Mouse (Mus musculus) CH12.LX (cell line): ENCODE data around the gene Ankib1. TPM values are rescaled to one million over a fixed set of nuclear protein-coding genes. Genes with fewer than 3 reads are reported as not detected.

Experiments used
- DNase-seq: peaks from one replicate; pipeline ENCODE4 v3.0.0-alpha.2; 2013; ENCODE audit errors: extremely low read depth
- H3K27ac ChIP-seq: 2 replicates; pipeline ENCODE4 v1.5.1; 2012; ENCODE audit warnings: low read depth, mild to moderate bottlenecking, control low read depth, moderate library complexity; ENCODE audit not compliant: insufficient read depth
- H3K27me3 ChIP-seq: replicated peaks from 2 replicates; pipeline ENCODE3; 2012; ENCODE audit warnings: inconsistent platforms
- H3K36me3 ChIP-seq, 2 experiments: replicated peaks in 1 of 2; 2 replicates each; pipeline versions ENCODE3 to v1.6.1; 2012; ENCODE audit warnings: inconsistent platforms in 1 of 2, low read length in 1 of 2, mild to moderate bottlenecking in 1 of 2, mixed read lengths in 1 of 2, moderate library complexity in 1 of 2; ENCODE audit not compliant: control insufficient read depth in 1 of 2, insufficient read depth in 1 of 2
- H3K4me1 ChIP-seq, 2 experiments: 2 replicates each; pipeline ENCODE4 v1.6.1; 2012; ENCODE audit warnings: inconsistent platforms in 1 of 2, moderate library complexity in 1 of 2; ENCODE audit not compliant: insufficient read depth in 2 of 2, control insufficient read depth in 1 of 2
- H3K4me2 ChIP-seq: 2 replicates; pipeline ENCODE4 v1.6.1; 2012; ENCODE audit warnings: low read depth, mild to moderate bottlenecking, control low read depth; ENCODE audit not compliant: poor library complexity, insufficient read depth, severe bottlenecking
- H3K4me3 ChIP-seq, 3 experiments: fragments of 150-350 bp in 1 of 3; sonication (generic) in 1 of 3; replicated peaks in 1 of 3; 2 replicates each; pipeline versions ENCODE3 to v1.5.1; 2011 to 2012; ENCODE audit warnings: low read depth in 2 of 3, low read length in 2 of 3, mild to moderate bottlenecking in 2 of 3, moderate library complexity in 2 of 3, control low read depth in 1 of 3, improper control_type of control experiment in 1 of 3, inconsistent platforms in 1 of 3, mixed read lengths in 1 of 3; ENCODE audit not compliant: poor library complexity in 1 of 3
- H3K79me2 ChIP-seq: replicated peaks from 2 replicates; pipeline ENCODE4 v1.6.1; 2012; ENCODE audit warnings: mild to moderate bottlenecking, moderate library complexity; ENCODE audit not compliant: control insufficient read depth, poor library complexity, insufficient read depth, severe bottlenecking; ENCODE audit errors: extremely low read depth
- H3K9ac ChIP-seq: 2 replicates; pipeline ENCODE4 v1.6.1; 2012; ENCODE audit warnings: low read depth, mild to moderate bottlenecking, control low read depth, moderate library complexity; ENCODE audit not compliant: insufficient read depth
- H3K9me3 ChIP-seq: replicated peaks from 2 replicates; pipeline ENCODE3; 2012; ENCODE audit warnings: low read length, inconsistent platforms, mixed read lengths
- BHLHE40 ChIP-seq: IDR thresholded peaks from 2 replicates; pipeline ENCODE4 v1.6.1; 2011; ENCODE audit warnings: mild to moderate bottlenecking, low read depth, low read length, improper control_type of control experiment
- CHD1 ChIP-seq: IDR thresholded peaks from 2 replicates; pipeline ENCODE4 v1.6.1; 2012; ENCODE audit warnings: low read depth, low read length, improper control_type of control experiment, inconsistent platforms
- ELF1 ChIP-seq: IDR thresholded peaks from 2 replicates; pipeline ENCODE4 v1.6.1; 2014; ENCODE audit warnings: low read depth, mild to moderate bottlenecking, inconsistent platforms, low read length, improper control_type of control experiment
- EP300 ChIP-seq: IDR thresholded peaks from 2 replicates; pipeline ENCODE4 v1.6.1; 2011; ENCODE audit warnings: low read length, improper control_type of control experiment
- ETS1 ChIP-seq: conservative IDR thresholded peaks from 2 replicates; pipeline ENCODE4 v1.6.1; 2012; ENCODE audit warnings: low read depth, mild to moderate bottlenecking, inconsistent platforms, low read length, improper control_type of control experiment, moderate library complexity
- MEF2A ChIP-seq: IDR thresholded peaks from 2 replicates; pipeline ENCODE4 v1.6.1; 2014; ENCODE audit warnings: low read depth, mild to moderate bottlenecking, inconsistent platforms, low read length, improper control_type of control experiment, borderline replicate concordance
- MXI1 ChIP-seq: IDR thresholded peaks from 2 replicates; pipeline ENCODE4 v1.6.1; 2011; ENCODE audit warnings: mild to moderate bottlenecking, low read depth, low read length, improper control_type of control experiment
- MYC ChIP-seq: IDR thresholded peaks from 2 replicates; pipeline ENCODE4 v1.6.1; 2011; ENCODE audit warnings: low read depth, mild to moderate bottlenecking, improper control_type of control experiment, low read length
- PAX5 ChIP-seq: IDR thresholded peaks from 2 replicates; pipeline ENCODE4 v1.6.1; 2012; ENCODE audit warnings: low read length, inconsistent platforms, mixed read lengths
- RAD21 ChIP-seq: IDR thresholded peaks from 2 replicates; pipeline ENCODE4 v1.6.1; 2011; ENCODE audit warnings: low read depth, mild to moderate bottlenecking, low read length, improper control_type of control experiment, moderate library complexity
- SIN3A ChIP-seq: IDR thresholded peaks from 2 replicates; pipeline ENCODE4 v1.6.1; 2012; ENCODE audit warnings: low read length, improper control_type of control experiment, inconsistent platforms
- TBP ChIP-seq: conservative IDR thresholded peaks from 2 replicates; pipeline ENCODE4 v1.6.1; 2011; ENCODE audit warnings: low read depth, low read length, improper control_type of control experiment
- TCF12 ChIP-seq: IDR thresholded peaks from 2 replicates; pipeline ENCODE4 v1.6.1; 2014; ENCODE audit warnings: low read depth, mild to moderate bottlenecking, inconsistent platforms, low read length, improper control_type of control experiment
- USF1 ChIP-seq: IDR thresholded peaks from 2 replicates; pipeline ENCODE4 v1.6.1; 2014; ENCODE audit warnings: low read depth, mild to moderate bottlenecking, inconsistent platforms, low read length, improper control_type of control experiment
- USF2 ChIP-seq: conservative IDR thresholded peaks from 2 replicates; pipeline ENCODE4 v1.6.1; 2011; ENCODE audit warnings: low read depth, low read length, improper control_type of control experiment
- ZC3H11A ChIP-seq: IDR thresholded peaks from 2 replicates; pipeline ENCODE4 v1.6.1; 2012; ENCODE audit warnings: low read depth, mild to moderate bottlenecking, inconsistent platforms, low read length, improper control_type of control experiment
- ZNF384 ChIP-seq: IDR thresholded peaks from 2 replicates; pipeline ENCODE4 v1.6.1; 2012; ENCODE audit warnings: low read depth, low read length, improper control_type of control experiment, inconsistent platforms
- dilution Hi-C: fragments of 300-500 bp; cut with MboI; formaldehyde crosslinking; loops from 2 replicates; pipeline ENCODE4 v1.14.3; 2020; ENCODE audit warnings: low sequenced_read_pairs; ENCODE audit not compliant: extremely low pct_unique_long_range_greater_than_20kb, extremely low pct_ligation_motif_present
- in situ Hi-C: fragments of 300-500 bp; cut with MboI; formaldehyde crosslinking; loops from 3 replicates; pipeline ENCODE4 v1.14.3; 2019; ENCODE audit warnings: low sequenced_read_pairs, low pct_ligation_motif_present, low pct_unique_long_range_greater_than_20kb, mixed read lengths
- polyA plus RNA-seq: library from polyadenylated mRNA; unstranded; fragments of >175 nt; gene quantifications from 2 replicates; pipeline ENCODE4 v1.2.1, GENCODE M21; 2012; ENCODE audit warnings: low read depth; ENCODE audit not compliant: insufficient read length
- total RNA-seq, 2 experiments: library from RNA; depleted of rRNA; stranded (reverse); fragments of 300-350 nt in 1 of 2; fragments of >200 nt in 1 of 2; gene quantifications; 2 replicates each; pipeline ENCODE4 v1.2.3; 2012 to 2014

Ankib1 gene
- total and polyA plus RNA-seq, 3 experiments: 13.7 to 19.3 (median 16.6) TPM

DNA sequence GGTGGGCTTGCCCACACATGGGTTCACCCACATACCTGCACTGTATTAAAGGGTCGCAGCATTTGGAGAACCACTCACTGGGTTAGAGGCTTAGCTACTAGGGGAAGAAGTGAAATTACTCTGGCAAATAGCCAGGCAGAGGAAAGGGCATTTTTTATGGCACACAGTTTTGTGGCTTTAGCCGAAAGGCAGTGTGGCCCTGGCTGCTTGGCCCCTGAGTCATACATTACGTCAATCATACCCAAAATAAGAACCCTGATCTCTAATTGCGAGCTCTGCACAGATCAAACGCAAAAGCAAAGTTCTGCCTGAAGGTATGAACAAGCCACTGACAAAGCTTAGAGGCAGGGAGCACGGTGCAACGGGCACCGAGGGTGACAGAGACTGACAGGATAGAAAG, 114.4 kb downstream of the Ankib1 start:
- dilution Hi-C loops: no loop called here
- no peak overlapping the region for H3K4me3 ChIP-seq

DNA sequence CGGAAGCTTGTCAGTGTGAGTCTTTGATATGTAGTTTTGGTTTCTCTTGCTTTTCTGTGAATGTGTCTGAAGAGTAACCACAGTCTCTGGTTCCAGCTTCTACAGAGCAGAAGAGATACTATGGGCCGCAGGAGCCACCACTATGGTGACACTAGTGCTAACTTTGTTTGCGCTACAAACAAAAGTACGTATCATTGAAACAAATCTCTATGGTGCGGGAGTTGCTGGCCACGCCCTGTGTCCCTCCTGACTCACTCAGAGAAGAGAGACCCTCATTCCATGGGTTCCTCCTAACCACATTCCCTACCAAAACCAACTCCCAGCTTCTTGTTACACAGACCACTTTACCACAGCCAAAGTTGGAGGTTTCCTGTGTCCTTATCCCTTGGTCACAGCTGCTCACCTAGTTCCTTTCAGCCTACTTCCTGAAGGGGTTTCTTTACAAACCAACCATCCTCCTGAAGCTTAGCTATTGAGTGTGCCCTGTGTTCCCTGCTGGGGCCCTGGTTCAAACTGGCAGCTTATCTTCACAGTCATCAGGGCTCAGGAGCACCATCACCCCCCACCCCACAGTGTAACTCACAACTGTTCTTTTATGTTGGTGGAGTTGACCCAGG, 132.7 kb downstream of the Ankib1 start:
- Histone ChIP-seq H3K27ac (no peak overlapping the region), H3K9me3 (no peaks in the 10 kb centered on the region), H3K4me1 (0 out of 4 replicates have a peak, but pooled peaks cover 0 to 3% of the 10 kb centered on the region in 2 experiments), H3K4me3 (no peak overlapping the region), H3K36me3 (no peaks in the 10 kb centered on the region), H3K4me2 (no peak overlapping the region), H3K79me2 (no peaks in the 10 kb centered on the region), H3K27me3 (no peaks in the 10 kb centered on the region), H3K9ac (no peak overlapping the region)
- TF ChIP-seq ZC3H11A (no peak), EP300 (no peak), ELF1 (no peak), SIN3A (no peak)
- DNase-seq: no peak
- dilution Hi-C loops: no loop called here
- in situ Hi-C loops: no loop called here

More for the DNA sequence above, 114.4 kb downstream of the Ankib1 start:
- in situ Hi-C loops: no loop called here
- Histone ChIP-seq H3K4me1 (peaks cover 0 to 3% of the 10 kb centered on the region in 2 experiments; a peak in 1 of 4 replicates), H3K4me2 (no peak overlapping the region), H3K27me3 (no peaks in the 10 kb centered on the region), H3K9ac (no peak overlapping the region), H3K79me2 (no peaks in the 10 kb centered on the region), H3K27ac (no peak overlapping the region), H3K9me3 (no peaks in the 10 kb centered on the region), H3K36me3 (peaks cover 25 to 66% of the 10 kb centered on the region in 2 experiments)
- no peak for DNase-seq
- TF ChIP-seq RAD21 (no peak), TCF12 (no peak), CHD1 (no peak), BHLHE40 (no peak), MXI1 (no peak), TBP (no peak), PAX5 (no peak), ETS1 (no peak), USF1 (no peak), USF2 (no peak)

DNA sequence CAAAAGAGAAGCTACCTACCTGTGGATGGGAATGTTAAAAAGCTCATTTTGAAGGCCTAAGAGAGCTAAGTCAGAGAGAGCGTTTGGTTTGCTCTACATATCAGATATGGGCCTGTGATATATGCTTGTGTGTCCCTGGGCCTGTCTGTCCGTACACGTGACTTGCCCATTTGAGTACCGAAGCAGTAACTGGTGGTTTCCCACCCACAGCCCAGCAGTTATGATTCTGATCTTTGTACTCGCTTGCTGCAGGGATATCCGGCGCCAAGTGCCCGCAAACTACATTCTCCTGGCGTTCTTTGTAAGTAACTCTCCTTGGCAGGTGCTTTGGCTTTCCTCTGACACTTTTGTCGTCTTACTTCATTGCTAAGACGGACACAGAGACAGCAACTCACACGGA, 136.1 kb downstream of the Ankib1 start:
- no peaks in the 10 kb centered on the region for H3K36me3 ChIP-seq
- no peaks in the 10 kb centered on the region for H3K9me3 ChIP-seq
- DNase-seq: no peak
- dilution Hi-C loops: no loop called here
- no peak overlapping the region; the same call in 1 of the 2 replicates for H3K4me2 ChIP-seq
- TF ChIP-seq MYC (no peak), ZNF384 (no peak), MEF2A (no peak)
- H3K4me1 ChIP-seq: 0 out of 4 replicates have a peak, but pooled peaks cover 0 to 3% of the 10 kb centered on the region in 2 experiments
- no peaks in the 10 kb centered on the region for H3K79me2 ChIP-seq
- H3K27me3 ChIP-seq: no peaks in the 10 kb centered on the region
- no peak overlapping the region for H3K9ac ChIP-seq
- H3K27ac ChIP-seq: no peak overlapping the region
- no peak overlapping the region for H3K4me3 ChIP-seq
- in situ Hi-C loops: no loop called here
